Mouse (Mus musculus) small intestine, adult 2 months (tissue): ENCODE results near the gene Arl10.

ENCODE experiments used
- CTCF ChIP-seq: fragments of 200-500 bp; IDR thresholded peaks from 2 replicates; pipeline ENCODE4 v1.5.1; 2012; ENCODE audit warnings: low read depth, mild to moderate bottlenecking, control low read depth, inconsistent platforms, low read length, moderate library complexity, mixed read lengths; ENCODE audit not compliant: insufficient replicate concordance, insufficient read length; ENCODE audit errors: extremely low read depth
- POLR2A ChIP-seq: fragments of 200-500 bp; IDR thresholded peaks from 2 replicates; pipeline ENCODE4 v1.6.1; 2012; ENCODE audit warnings: low read depth, mild to moderate bottlenecking, control low read depth, inconsistent platforms, low read length, moderate library complexity

DNA sequence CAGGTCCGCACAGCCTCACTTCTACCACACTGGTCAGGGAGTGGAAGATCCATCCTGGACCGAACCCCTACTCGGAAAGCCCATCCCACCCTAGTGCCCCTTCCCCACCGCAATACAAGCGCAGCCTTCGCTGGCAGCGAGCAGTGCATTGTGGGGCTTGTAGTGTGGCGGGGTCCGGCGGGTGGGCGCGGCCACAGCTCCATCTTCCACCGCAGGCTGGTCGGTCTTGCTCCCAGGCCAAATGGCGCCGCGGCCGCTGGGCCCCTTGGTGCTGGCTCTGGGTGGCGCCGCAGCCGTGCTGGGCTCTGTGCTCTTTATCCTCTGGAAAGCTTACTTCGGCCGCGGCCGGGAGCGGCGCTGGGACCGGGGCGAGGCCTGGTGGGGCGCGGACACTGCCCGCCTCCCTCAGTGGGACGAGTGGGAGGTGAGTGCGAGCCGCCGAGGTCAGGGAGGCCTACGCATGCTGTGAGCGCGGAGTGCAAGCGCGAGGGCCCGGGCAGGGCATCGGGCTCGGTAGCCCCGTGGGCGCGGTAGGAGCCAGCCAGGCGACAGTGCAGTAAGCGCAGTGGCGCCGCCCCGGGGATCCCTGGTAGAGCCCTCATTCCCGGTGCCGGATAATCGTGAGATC, at the start of gene Arl10:
- 0 out of 2 replicates have a peak, but pooled peaks have one; percentile 8 for TF ChIP-seq CTCF
- peak; percentile 60 for TF ChIP-seq POLR2A
